Mouse (Mus musculus): ENCODE results near the gene Negr1. TPM values are rescaled to one million over a fixed set of nuclear protein-coding genes. Genes with fewer than 3 reads are reported as not detected.

Negr1 gene
- total RNA-seq, 2 experiments from 2014 or later: 206 to 222 TPM

GRCm38 (mm10) chr3:156823039-156823438 lies 261.4 kb downstream of the Negr1 start:
- no peak overlapping the region for H3K27ac ChIP-seq
- H3K4me3 ChIP-seq: no peak overlapping the region
- intact Hi-C loops (cut with DNase I): no loop called here
- TF ChIP-seq CTCF (IDR thresholded peaks at IDR 0.05): no peak
- no peak for DNase-seq (ENCODE audit: extremely low spot score in 1 of 2, low spot score in 2 of 2)

GRCm38 (mm10) chr3:156833920-156834319 lies 272.3 kb downstream of the Negr1 start:
- TF ChIP-seq CTCF (IDR thresholded peaks at IDR 0.05): no peak
- no peak for DNase-seq (ENCODE audit: extremely low spot score in 1 of 2, low spot score in 2 of 2)
- Histone ChIP-seq H3K4me3 (no peak overlapping the region), H3K27ac (no peak overlapping the region)
- intact Hi-C loops (cut with DNase I): no loop called here

GRCm38 (mm10) chr3:156838550-156838949 lies 277.0 kb downstream of the Negr1 start:
- Histone ChIP-seq H3K4me3 (no peak overlapping the region), H3K27ac (no peak overlapping the region)
- intact Hi-C loops (cut with DNase I): no loop called here
- no peak for DNase-seq (ENCODE audit: extremely low spot score in 1 of 2, low spot score in 2 of 2)
- no peak for TF ChIP-seq CTCF (IDR thresholded peaks at IDR 0.05)

DNA sequence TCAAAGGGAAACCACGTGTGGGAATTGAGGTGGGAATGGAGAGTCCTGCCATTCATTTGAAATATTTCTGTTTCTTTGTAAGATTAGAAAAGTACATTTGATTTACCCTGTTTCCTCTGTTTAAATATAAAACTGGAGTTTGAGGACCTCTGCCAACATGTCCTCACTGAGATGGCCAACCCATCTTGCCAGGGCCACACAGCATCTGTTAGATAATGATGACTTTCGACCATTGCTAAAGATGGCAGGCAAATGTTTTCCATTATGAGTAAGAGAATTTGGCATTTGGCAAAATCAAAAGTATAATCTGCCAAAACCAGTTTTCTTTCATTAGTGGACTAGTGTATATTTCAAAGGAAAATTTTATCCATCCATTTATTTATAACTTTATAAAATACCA lies 286.8 kb downstream of the Negr1 start:
- DNase-seq (ENCODE audit: extremely low spot score in 1 of 2, low spot score in 2 of 2): no peak
- intact Hi-C loops (cut with DNase I): no loop called here
- no peak overlapping the region for H3K4me3 ChIP-seq
- H3K27ac ChIP-seq: no peak overlapping the region
- no peak for TF ChIP-seq CTCF (IDR thresholded peaks at IDR 0.05)

- DNase-seq (ENCODE audit: extremely low spot score in 1 of 2, low spot score in 2 of 2): peak; percentile 25 to 39
- no peak for TF ChIP-seq CTCF (IDR thresholded peaks at IDR 0.05)
- Histone ChIP-seq H3K27ac (peak overlapping the region; percentile 32; the same call in 1 of the 2 replicates), H3K4me3 (no peak overlapping the region)
- intact Hi-C loops (cut with DNase I): loop anchor here (10.0 kb wide), 1 partner anchor 253 kb away; no protein-coding TSS in a partner anchor
Measured at GRCm38 (mm10) chr3:156851921-156852320, 290.3 kb downstream of the Negr1 start.

DNA sequence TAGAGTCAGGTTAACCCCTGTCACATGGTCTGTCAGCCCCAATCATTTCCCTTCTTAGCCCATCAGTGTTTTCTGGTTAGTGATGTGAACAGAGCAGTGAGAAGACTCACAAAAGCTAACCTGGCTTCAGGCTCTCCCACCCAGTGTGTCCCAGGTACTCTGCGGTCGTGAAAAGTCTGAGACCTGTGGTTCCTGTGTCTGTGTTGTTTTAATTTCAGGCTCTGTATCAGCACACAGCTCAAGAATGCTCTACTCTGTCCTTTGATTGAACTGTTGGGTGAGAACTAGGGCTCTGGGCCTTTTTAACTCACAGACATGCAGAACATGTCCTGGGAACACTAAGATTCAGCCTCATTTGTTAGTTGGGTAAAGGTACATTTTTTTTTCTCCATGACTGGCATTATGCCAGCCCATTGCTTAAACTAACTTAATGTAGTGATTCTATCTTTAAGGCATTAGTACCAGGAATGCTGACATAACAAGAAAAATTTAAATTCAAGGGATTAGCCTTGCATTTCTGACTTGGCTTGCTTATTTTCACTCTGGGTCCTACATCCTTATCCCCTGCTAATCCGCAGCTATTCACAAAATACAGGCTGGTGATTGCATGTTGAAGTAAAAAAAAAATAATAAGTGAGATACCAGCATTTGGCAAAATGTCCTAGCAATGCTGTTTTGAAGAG lies 308.8 kb downstream of the Negr1 start:
- no peak overlapping the region for H3K4me3 ChIP-seq
- H3K27ac ChIP-seq: no peak overlapping the region
- no peak for DNase-seq (ENCODE audit: extremely low spot score in 1 of 2, low spot score in 2 of 2)
- no peak for TF ChIP-seq CTCF (IDR thresholded peaks at IDR 0.05)
- intact Hi-C loops (cut with DNase I): no loop called here

GRCm38 (mm10) chr3:156870922-156871257 lies 309.3 kb downstream of the Negr1 start:
- TF ChIP-seq CTCF (IDR thresholded peaks at IDR 0.05): no peak
- Histone ChIP-seq H3K4me3 (no peak overlapping the region), H3K27ac (no peak overlapping the region)
- intact Hi-C loops (cut with DNase I): no loop called here
- DNase-seq (ENCODE audit: extremely low spot score in 1 of 2, low spot score in 2 of 2): no peak

GRCm38 (mm10) chr3:156871641-156872196 lies 310.1 kb downstream of the Negr1 start:
- peak; percentile 35 for TF ChIP-seq CTCF (IDR thresholded peaks at IDR 0.05)
- no peak overlapping the region for H3K27ac ChIP-seq
- intact Hi-C loops (cut with DNase I): no loop called here
- DNase-seq (ENCODE audit: extremely low spot score in 1 of 2, low spot score in 2 of 2): no peak
- H3K4me3 ChIP-seq: no peak overlapping the region

GRCm38 (mm10) chr3:156876551-156876950 lies 315.0 kb downstream of the Negr1 start:
- intact Hi-C loops (cut with DNase I): no loop called here

GRCm38 (mm10) chr3:156882129-156882528 lies 320.5 kb downstream of the Negr1 start:
- TF ChIP-seq CTCF (IDR thresholded peaks at IDR 0.05): no peak
- intact Hi-C loops (cut with DNase I): no loop called here
- no peak for DNase-seq (ENCODE audit: extremely low spot score in 1 of 2, low spot score in 2 of 2)
- Histone ChIP-seq H3K27ac (no peak overlapping the region), H3K4me3 (no peak overlapping the region)

More at GRCm38 (mm10) chr3:156876551-156876950, 315.0 kb downstream of the Negr1 start:
- no peak overlapping the region for H3K27ac ChIP-seq
- H3K4me3 ChIP-seq: no peak overlapping the region
- peak in 1 of 2 experiments; percentile 15 for DNase-seq (ENCODE audit: extremely low spot score in 1 of 2, low spot score in 2 of 2)
- no peak for TF ChIP-seq CTCF (IDR thresholded peaks at IDR 0.05)

GRCm38 (mm10) chr3:156883873-156884272 lies 322.3 kb downstream of the Negr1 start:
- Histone ChIP-seq H3K27ac (no peak overlapping the region), H3K4me3 (no peak overlapping the region)
- intact Hi-C loops (cut with DNase I): no loop called here
- DNase-seq (ENCODE audit: extremely low spot score in 1 of 2, low spot score in 2 of 2): no peak
- TF ChIP-seq CTCF (IDR thresholded peaks at IDR 0.05): no peak

DNA sequence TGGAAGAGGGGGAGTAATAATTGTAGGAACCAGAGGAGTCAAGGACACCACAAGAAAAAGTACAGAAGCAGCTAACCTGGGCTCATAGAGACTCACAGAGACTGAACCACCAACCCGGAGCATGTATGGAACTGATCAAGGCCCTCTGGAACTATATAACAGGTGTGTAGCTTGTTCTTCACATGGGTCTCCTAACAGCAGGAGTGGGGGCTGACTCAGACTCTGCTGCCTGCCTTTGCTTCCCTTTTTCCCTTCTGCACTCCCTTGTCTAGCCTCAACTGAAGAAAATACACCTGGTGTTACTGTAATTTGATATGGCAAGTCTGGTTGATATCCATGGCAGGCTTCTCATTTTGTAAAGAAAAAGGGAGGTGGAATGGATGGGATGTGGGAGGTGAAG lies 324.1 kb downstream of the Negr1 start:
- DNase-seq (ENCODE audit: extremely low spot score in 1 of 2, low spot score in 2 of 2): no peak
- intact Hi-C loops (cut with DNase I): no loop called here
- TF ChIP-seq CTCF (IDR thresholded peaks at IDR 0.05): no peak

GRCm38 (mm10) chr3:156886915-156887314 lies 325.3 kb downstream of the Negr1 start:
- intact Hi-C loops (cut with DNase I): no loop called here
- no peak overlapping the region for H3K4me3 ChIP-seq
- DNase-seq (ENCODE audit: extremely low spot score in 1 of 2, low spot score in 2 of 2): no peak
- TF ChIP-seq CTCF (IDR thresholded peaks at IDR 0.05): no peak
- no peak overlapping the region for H3K27ac ChIP-seq

More for the DNA sequence above, 324.1 kb downstream of the Negr1 start:
- Histone ChIP-seq H3K27ac (no peak overlapping the region), H3K4me3 (no peak overlapping the region)
